Mouse (Mus musculus) heart, embryonic 13.5 days (tissue): ENCODE results near the gene Ddx39. TPM values are rescaled to one million over a fixed set of nuclear protein-coding genes. Genes with fewer than 3 reads are reported as not detected.

Experiments used
- ATAC-seq: fragments of 200-750 bp; cut with Nextera tagmentation; 2 replicates; pipeline ENCODE4 v1.8.0; 2017; ENCODE audit warnings: moderate TSS enrichment; ENCODE audit not compliant: insufficient number of reproducible peaks, low FRiP score, low TSS enrichment; ENCODE audit errors: extremely low read depth
- H3K27ac ChIP-seq: fragments of 300-500 bp; sonication (generic); replicated peaks from 2 replicates; pipeline ENCODE4 v1.5.1; 2015; ENCODE audit warnings: moderate library complexity, mild to moderate bottlenecking, inconsistent platforms
- H3K27me3 ChIP-seq: fragments of 300-500 bp; sonication (generic); replicated peaks from 2 replicates; pipeline ENCODE4 v1.6.1; 2015; ENCODE audit warnings: mild to moderate bottlenecking, inconsistent platforms
- H3K36me3 ChIP-seq: fragments of 300-500 bp; sonication (generic); 2 replicates; pipeline ENCODE4 v1.6.1; 2015; ENCODE audit warnings: mild to moderate bottlenecking, inconsistent platforms
- H3K4me1 ChIP-seq: fragments of 300-500 bp; sonication (generic); 2 replicates; pipeline ENCODE4 v1.6.1; 2015; ENCODE audit warnings: inconsistent platforms
- H3K4me2 ChIP-seq: fragments of 300-500 bp; sonication (generic); 2 replicates; pipeline ENCODE4 v1.6.1; 2015; ENCODE audit warnings: inconsistent platforms, mild to moderate bottlenecking, moderate library complexity
- H3K4me3 ChIP-seq: fragments of 300-500 bp; sonication (generic); 2 replicates; pipeline ENCODE4 v1.5.1; 2015; ENCODE audit warnings: moderate library complexity, mild to moderate bottlenecking, inconsistent platforms
- H3K9ac ChIP-seq: fragments of 300-500 bp; sonication (generic); 2 replicates; pipeline ENCODE4 v1.6.1; 2015; ENCODE audit warnings: inconsistent platforms, mild to moderate bottlenecking, moderate library complexity
- H3K9me3 ChIP-seq: fragments of 300-500 bp; sonication (generic); 2 replicates; pipeline ENCODE4 v1.6.1; 2016; ENCODE audit warnings: inconsistent platforms
- WGBS: fragments of 180-500 bp; shearing (Covaris S2); methylation state at CpG from one replicate; pipeline ENCODE4 v1.1.7; 2015; ENCODE audit warnings: mixed read lengths; 5-methylcytosine and 5-hydroxymethylcytosine counted together
- polyA plus RNA-seq: library from polyadenylated mRNA; unstranded; fragments of >200 nt; fragmentation: Nextera tagmentation; extraction: Ambion mirVana; gene quantifications from 2 replicates; pipeline ENCODE4 v1.2.1, GENCODE M21; 2015

Ddx39 gene
- polyA plus RNA-seq, 1 experiment from 2014 or later = 133 TPM

DNA sequence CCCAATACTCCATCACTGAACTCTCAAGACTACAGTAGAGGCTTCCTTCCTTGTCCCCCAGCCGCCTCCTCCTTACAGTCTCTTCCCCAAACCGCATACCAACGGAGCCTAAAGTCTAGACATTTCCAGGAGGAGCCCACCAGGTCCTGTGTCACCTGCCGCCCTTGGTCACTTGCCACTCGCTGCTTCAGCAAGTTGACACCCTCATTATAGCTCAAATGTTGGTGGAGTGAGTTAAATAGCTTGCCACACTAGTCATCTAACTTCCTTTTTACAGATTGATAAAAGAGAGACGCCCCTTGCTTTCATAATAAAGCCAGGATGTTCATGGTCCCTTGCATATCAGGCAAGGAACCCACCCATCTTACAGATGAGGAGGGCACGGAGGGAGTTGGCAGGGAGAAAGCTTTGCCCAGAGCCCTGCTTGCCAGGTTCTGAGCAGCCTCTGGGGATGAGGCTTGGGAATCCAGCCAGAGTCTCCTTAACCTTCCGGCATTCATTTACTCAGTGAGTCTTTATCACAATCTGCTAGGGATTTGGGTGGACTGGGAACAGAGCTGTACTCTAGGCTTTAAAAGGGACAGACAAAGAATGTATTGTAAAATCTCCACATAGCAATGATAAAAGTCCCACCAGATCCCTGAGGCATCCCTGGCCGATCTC is 14.4 kb upstream of the Ddx39 start:
- Histone ChIP-seq H3K4me3 (no peak overlapping the region), H3K27ac (peak overlapping the region; percentile 59)
- ATAC-seq = no peak

DNA sequence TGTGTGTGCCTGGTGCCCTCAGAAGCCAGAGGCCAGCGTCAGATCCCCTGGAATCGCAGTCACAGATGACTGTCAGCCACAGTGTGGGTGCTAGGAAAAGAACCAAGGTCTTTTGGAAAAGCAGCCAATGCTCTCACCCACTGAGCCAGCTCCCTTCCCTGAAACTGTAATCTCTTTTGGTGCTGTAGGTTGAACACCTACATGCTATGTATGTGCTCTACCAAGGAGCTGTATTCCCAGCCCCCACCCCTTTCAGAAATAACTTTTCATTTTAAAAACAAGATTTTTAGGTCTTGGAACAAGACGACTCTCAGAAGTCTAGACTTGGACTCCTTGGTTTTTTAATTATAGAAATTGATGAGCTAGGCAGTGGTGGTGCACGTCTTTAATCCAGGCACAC is 11.6 kb upstream of the Ddx39 start:
- Histone ChIP-seq H3K36me3 (no peaks in the 10 kb centered on the region), H3K4me2 (no peak overlapping the region), H3K4me3 (no peak overlapping the region), H3K9me3 (no peaks in the 10 kb centered on the region), H3K27me3 (no peaks in the 10 kb centered on the region), H3K27ac (no peak overlapping the region), H3K9ac (no peak overlapping the region), H3K4me1 (peaks cover 26% of the 10 kb centered on the region)
- WGBS = 74% methylated on average over 4 of the region's 4 CpGs
- ATAC-seq = no peak

More for the DNA sequence above, 14.4 kb upstream of the Ddx39 start:
- no peaks in the 10 kb centered on the region for H3K9me3 ChIP-seq
- peaks cover 46% of the 10 kb centered on the region for H3K4me1 ChIP-seq
- no peak overlapping the region; the same call in none of the 2 replicates for H3K9ac ChIP-seq
- WGBS = 60% methylated on average over 9 of the region's 9 CpGs
- no peaks in the 10 kb centered on the region for H3K36me3 ChIP-seq
- H3K4me2 ChIP-seq = no peak overlapping the region
- no peaks in the 10 kb centered on the region for H3K27me3 ChIP-seq

DNA sequence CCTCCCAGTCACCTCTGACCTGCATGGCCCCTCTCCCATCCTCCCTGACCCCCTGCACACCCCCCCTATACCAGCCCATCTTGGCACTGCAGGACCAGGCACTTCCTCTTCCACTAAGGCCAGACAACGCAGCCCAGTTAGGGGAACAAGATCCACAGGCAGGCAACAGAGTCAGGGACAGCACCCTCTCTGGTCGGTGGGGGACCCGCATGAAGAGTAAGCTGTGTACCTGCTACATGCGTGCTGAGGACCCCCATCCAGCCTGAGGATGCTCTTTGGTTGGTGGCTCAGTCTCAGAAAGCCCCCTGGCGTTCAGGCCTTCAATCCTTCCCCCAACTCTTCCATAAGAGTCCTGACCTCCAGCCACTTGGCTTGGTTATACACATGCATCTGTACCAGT is 8.6 kb upstream of the Ddx39 start:
- Histone ChIP-seq H3K9ac (0 out of 2 replicates have a peak overlapping the region, but pooled peaks have one; percentile 19), H3K27me3 (no peaks in the 10 kb centered on the region), H3K36me3 (no peaks in the 10 kb centered on the region), H3K27ac (no peak overlapping the region), H3K4me3 (no peak overlapping the region), H3K4me2 (no peak overlapping the region), H3K4me1 (0 out of 2 replicates have a peak, but pooled peaks cover 4% of the 10 kb centered on the region), H3K9me3 (no peaks in the 10 kb centered on the region)
- ATAC-seq = no peak
- 55% methylated on average over 5 of the region's 5 CpGs for WGBS

DNA sequence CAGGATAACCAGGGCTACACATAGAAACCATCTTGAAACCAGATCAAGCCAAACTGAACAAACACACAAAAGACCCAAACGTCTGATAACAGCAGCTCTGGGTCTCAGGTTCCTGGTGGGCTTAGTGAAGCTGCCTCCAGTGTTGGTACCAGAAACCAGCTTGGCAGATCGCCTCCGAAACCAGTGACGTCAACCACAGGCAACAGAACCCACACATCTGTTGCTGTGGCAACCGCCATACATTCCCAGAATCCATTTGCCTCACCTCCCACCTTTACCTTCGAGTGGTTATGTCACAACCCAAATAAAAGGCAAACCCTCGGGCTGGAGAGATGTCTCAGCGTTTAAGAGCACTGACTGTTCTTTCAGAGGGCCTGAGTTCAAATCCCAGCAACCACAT is 7.4 kb upstream of the Ddx39 start:
- H3K27ac ChIP-seq = no peak overlapping the region
- WGBS = 68% methylated on average over 8 of the region's 8 CpGs
- no peak for ATAC-seq

DNA sequence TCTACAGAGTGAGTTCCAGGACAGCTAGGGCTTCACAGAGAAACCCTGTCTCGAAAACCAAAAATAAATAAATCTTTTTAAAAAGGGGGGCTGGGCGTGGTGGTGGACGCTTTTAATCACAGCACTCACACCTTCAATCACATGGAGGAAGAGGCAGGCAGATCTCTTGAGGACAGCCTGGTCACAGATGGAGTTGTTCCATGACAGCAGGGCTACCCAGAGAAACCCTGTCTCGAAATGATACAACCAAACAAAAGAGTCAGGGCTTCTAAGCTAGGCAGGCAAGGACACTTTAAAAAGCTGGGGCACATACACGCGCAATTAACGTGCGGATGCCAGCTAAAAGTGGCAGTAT is 324 bp upstream of the Ddx39 start:
- H3K27ac ChIP-seq = peak overlapping the region; percentile 86
- H3K36me3 ChIP-seq = peaks cover 8% of the 10 kb centered on the region
- peaks cover 23% of the 10 kb centered on the region for H3K4me1 ChIP-seq
- H3K9ac ChIP-seq = peak overlapping the region; percentile 58; the same call in 1 of the 2 replicates
- no peaks in the 10 kb centered on the region for H3K27me3 ChIP-seq
- WGBS = 19% methylated on average over 8 of the region's 8 CpGs
- no peak for ATAC-seq
- H3K4me3 ChIP-seq = peak overlapping the region; percentile 73
- no peaks in the 10 kb centered on the region for H3K9me3 ChIP-seq
- peak overlapping the region; percentile 88 for H3K4me2 ChIP-seq

More for the DNA sequence above, 7.4 kb upstream of the Ddx39 start:
- Histone ChIP-seq H3K9me3 (no peaks in the 10 kb centered on the region), H3K4me2 (no peak overlapping the region), H3K4me3 (no peak overlapping the region), H3K4me1 (0 out of 2 replicates have a peak, but pooled peaks cover 4% of the 10 kb centered on the region), H3K9ac (no peak overlapping the region), H3K36me3 (no peaks in the 10 kb centered on the region), H3K27me3 (no peaks in the 10 kb centered on the region)

DNA sequence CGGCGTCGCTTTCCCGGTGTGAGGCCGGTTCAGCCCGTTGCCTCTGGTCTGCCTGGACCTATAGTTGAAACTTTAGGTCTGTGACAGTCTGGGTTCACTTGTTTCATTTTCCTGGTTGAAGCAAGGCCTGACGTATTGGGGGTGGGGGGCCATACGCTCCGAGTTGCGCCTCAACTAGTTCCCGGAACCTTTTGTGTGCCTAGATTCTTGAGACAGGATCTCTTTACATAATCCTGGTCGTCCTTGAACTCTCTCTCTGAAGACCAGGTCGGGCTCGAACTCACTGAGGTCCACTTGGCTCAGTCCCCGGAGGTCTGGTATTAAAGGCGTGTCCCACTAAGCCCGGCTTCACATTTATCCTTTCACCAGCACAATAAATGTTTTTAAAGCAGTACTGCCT is 794 bp downstream of the Ddx39 start:
- WGBS = 1% methylated on average over 17 of the region's 17 CpGs
- H3K4me1 ChIP-seq = peaks cover 23% of the 10 kb centered on the region
- peaks cover 19% of the 10 kb centered on the region for H3K36me3 ChIP-seq
- H3K9me3 ChIP-seq = no peaks in the 10 kb centered on the region
- H3K4me3 ChIP-seq = peak overlapping the region; percentile 73
- H3K27me3 ChIP-seq = no peaks in the 10 kb centered on the region
- H3K4me2 ChIP-seq = peak overlapping the region; percentile 88
- ATAC-seq = no peak
- peak overlapping the region; percentile 87 for H3K9ac ChIP-seq
- peak overlapping the region; percentile 86 for H3K27ac ChIP-seq

DNA sequence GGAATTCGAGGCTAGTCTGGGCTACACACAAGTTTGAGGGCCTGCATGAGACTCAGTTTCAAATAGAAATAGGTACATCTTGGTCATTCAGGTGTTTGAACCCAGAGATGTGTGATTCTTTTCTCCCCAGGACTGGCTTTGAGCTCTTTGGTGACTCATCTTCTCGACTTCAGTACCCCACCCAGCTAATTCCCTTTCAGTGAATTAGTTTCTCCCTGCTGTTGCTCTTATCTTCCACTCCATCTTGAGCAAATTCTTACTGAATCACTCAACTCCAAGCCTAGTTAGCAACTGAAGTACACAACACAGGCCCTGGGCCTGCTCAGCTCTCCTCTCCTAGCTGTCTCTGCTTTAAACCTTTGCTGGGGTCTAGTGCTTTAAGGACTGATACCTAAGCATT is 1.6 kb downstream of the Ddx39 start:
- WGBS = 52% methylated on average over 2 of the region's 2 CpGs
- H3K4me2 ChIP-seq = peak overlapping the region; percentile 88
- peak overlapping the region; percentile 48; the same call in 1 of the 2 replicates for H3K27ac ChIP-seq
- no peaks in the 10 kb centered on the region for H3K9me3 ChIP-seq
- no peaks in the 10 kb centered on the region for H3K27me3 ChIP-seq
- H3K4me1 ChIP-seq = peaks cover 27% of the 10 kb centered on the region
- H3K4me3 ChIP-seq = peak overlapping the region; percentile 73
- peak overlapping the region; percentile 87 for H3K9ac ChIP-seq
- H3K36me3 ChIP-seq = peaks cover 27% of the 10 kb centered on the region
- no peak for ATAC-seq

DNA sequence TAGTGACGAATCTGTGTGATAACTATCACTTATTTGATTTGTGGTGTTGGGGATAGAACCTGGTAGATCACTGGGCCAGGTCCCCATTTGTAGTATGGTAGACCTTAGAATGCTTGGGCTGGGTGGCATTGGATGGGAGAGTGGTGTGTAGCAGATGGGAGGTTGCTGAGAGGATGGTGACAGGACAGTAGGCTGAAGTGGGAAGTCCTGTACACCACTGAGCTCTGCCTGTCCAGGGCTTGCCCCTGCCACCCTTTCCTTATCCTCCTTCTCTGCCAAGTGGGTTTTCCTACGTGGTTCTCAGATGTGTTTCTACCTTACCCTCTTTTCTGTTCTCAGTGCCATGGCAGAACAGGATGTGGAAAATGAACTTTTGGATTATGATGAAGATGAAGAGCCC is 4.1 kb downstream of the Ddx39 start:
- Histone ChIP-seq H3K36me3 (peaks cover 52% of the 10 kb centered on the region), H3K27ac (no peak overlapping the region)

DNA sequence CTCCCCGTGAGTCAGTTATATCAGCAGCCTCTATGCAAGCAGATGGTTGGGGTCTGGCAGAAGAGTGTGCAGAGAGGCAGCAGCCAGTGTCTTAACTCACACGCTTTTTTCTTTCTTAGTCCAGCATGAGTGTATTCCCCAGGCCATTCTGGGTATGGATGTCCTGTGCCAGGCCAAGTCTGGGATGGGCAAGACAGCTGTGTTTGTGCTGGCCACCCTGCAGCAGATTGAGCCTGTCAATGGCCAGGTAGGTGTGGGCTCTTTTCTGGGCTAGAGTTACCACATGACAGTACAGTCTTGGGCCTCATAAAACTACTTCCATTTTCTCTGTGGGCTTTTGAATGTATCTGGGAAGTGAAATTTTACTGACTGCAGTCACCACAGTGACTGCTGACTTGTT is 4.7 kb downstream of the Ddx39 start:
- 78% methylated on average over 2 of the region's 2 CpGs for WGBS
- Histone ChIP-seq H3K9ac (no peak overlapping the region), H3K4me2 (no peak overlapping the region), H3K27me3 (no peaks in the 10 kb centered on the region), H3K36me3 (peaks cover 58% of the 10 kb centered on the region), H3K4me3 (no peak overlapping the region), H3K4me1 (peaks cover 27% of the 10 kb centered on the region), H3K27ac (no peak overlapping the region), H3K9me3 (no peaks in the 10 kb centered on the region)
- ATAC-seq = no peak

More for the DNA sequence above, 4.1 kb downstream of the Ddx39 start:
- Histone ChIP-seq H3K9ac (no peak overlapping the region), H3K4me2 (no peak overlapping the region), H3K9me3 (no peaks in the 10 kb centered on the region), H3K4me1 (peaks cover 27% of the 10 kb centered on the region), H3K27me3 (no peaks in the 10 kb centered on the region), H3K4me3 (no peak overlapping the region)
- no peak for ATAC-seq
- WGBS = 88% methylated on average over 2 of the region's 2 CpGs

DNA sequence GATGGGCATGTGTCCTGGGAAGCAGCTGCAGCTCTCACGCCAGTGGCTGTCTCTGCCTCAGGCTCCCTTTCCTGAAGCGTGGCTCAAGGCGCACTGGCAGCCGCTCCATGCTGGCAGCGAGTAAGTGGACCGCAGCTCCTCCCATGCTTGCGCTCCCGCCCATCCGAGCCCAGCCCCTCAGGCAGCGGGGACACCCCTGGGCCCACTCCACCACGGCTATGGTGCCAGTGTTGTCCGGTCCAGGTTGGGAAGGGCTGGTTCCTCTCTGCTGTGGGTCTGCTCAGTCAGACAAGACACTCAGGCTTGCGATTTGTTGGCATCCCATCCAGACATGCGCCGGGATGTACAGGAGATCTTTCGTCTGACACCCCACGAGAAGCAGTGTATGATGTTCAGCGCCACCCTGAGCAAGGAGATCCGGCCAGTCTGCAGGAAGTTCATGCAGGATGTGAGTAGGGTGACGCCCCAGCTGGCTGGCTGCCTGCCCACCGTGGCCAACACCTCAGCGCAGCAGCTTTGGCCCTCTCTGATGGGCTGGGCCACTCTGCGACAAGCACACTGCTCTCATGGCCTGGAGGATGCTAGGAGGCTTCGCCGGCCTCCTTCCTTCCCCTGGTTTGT is 6.5 kb downstream of the Ddx39 start:
- Histone ChIP-seq H3K36me3 (peaks cover 76% of the 10 kb centered on the region), H3K4me2 (no peak overlapping the region), H3K27ac (peak overlapping the region; percentile 32; the same call in 1 of the 2 replicates), H3K27me3 (no peaks in the 10 kb centered on the region), H3K9me3 (no peaks in the 10 kb centered on the region), H3K9ac (no peak overlapping the region), H3K4me1 (peaks cover 20% of the 10 kb centered on the region), H3K4me3 (no peak overlapping the region)
- 79% methylated on average over 25 of the region's 25 CpGs for WGBS
- no peak for ATAC-seq

DNA sequence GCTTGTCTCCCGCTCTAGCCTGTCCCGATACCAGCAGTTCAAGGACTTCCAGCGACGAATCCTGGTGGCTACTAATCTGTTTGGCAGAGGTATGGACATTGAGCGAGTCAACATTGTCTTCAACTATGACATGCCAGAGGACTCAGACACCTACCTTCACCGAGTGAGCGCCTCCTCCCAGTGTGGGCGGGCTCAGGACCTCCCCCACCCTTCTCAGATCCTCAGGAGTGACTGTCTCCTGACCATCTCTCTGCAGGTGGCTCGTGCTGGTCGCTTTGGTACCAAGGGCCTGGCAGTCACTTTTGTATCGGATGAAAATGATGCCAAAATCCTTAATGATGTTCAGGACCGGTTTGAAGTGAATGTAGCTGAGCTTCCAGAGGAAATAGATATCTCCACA is 7.7 kb downstream of the Ddx39 start:
- no peak for ATAC-seq
- 86% methylated on average over 12 of the region's 12 CpGs for WGBS
- no peaks in the 10 kb centered on the region for H3K27me3 ChIP-seq

More for the DNA sequence above, 7.7 kb downstream of the Ddx39 start:
- Histone ChIP-seq H3K4me3 (no peak overlapping the region), H3K9ac (no peak overlapping the region), H3K4me1 (peaks cover 9% of the 10 kb centered on the region; the same call in 1 of the 2 replicates), H3K9me3 (no peaks in the 10 kb centered on the region), H3K4me2 (no peak overlapping the region), H3K27ac (no peak overlapping the region), H3K36me3 (peaks cover 85% of the 10 kb centered on the region)
